Mouse (Mus musculus) limb, embryonic 14.5 days (tissue): Measurements from ENCODE around the gene Agl. TPM values are rescaled to one million over a fixed set of nuclear protein-coding genes. Genes with fewer than 3 reads are reported as not detected.
"Not testable (repeated sequence)": the region's sequence is repeated elsewhere in the genome, so short reads cannot be mapped to it uniquely, and the experiment has no call there.

ENCODE experiments used
- ATAC-seq: fragments of 200-750 bp; cut with Nextera tagmentation; 2 replicates; pipeline ENCODE4 v1.8.0; 2017; ENCODE audit warnings: low read depth, moderate number of reproducible peaks, moderate TSS enrichment; ENCODE audit not compliant: low FRiP score
- DNase-seq: peaks from one replicate; pipeline ENCODE4 v3.0.0-alpha.2; 2015; ENCODE audit warnings: low spot score
- H3K27ac ChIP-seq: fragments of 300-500 bp; sonication (generic); replicated peaks from 2 replicates; pipeline ENCODE4 v1.5.1; 2014; ENCODE audit warnings: low read depth, mild to moderate bottlenecking, low read length, moderate library complexity, mixed read lengths
- H3K27me3 ChIP-seq: fragments of 300-500 bp; sonication (generic); 2 replicates; pipeline ENCODE4 v1.6.1; 2014; ENCODE audit warnings: low read length, mixed read lengths; ENCODE audit not compliant: control insufficient read depth, insufficient read depth
- H3K36me3 ChIP-seq: fragments of 300-500 bp; sonication (generic); 2 replicates; pipeline ENCODE4 v1.6.1; 2014; ENCODE audit warnings: mild to moderate bottlenecking, low read length, moderate library complexity, mixed read lengths; ENCODE audit not compliant: control insufficient read depth, insufficient read depth
- H3K4me1 ChIP-seq: fragments of 300-500 bp; sonication (generic); 2 replicates; pipeline ENCODE4 v1.6.1; 2014; ENCODE audit warnings: antibody characterized with exemption, low read length, mixed read lengths; ENCODE audit not compliant: control insufficient read depth, insufficient read depth
- H3K4me2 ChIP-seq: fragments of 300-500 bp; sonication (generic); replicated peaks from 2 replicates; pipeline ENCODE4 v1.6.1; 2014; ENCODE audit warnings: low read depth, mild to moderate bottlenecking, low read length, moderate library complexity; ENCODE audit not compliant: severe bottlenecking
- H3K4me3 ChIP-seq: fragments of 300-500 bp; sonication (generic); replicated peaks from 2 replicates; pipeline ENCODE4 v1.5.1; 2014; ENCODE audit warnings: low read length
- H3K9ac ChIP-seq: fragments of 300-500 bp; sonication (generic); 2 replicates; pipeline ENCODE4 v1.6.1; 2014; ENCODE audit warnings: mild to moderate bottlenecking, low read depth, low read length, moderate library complexity; ENCODE audit not compliant: severe bottlenecking
- H3K9me3 ChIP-seq: fragments of 300-500 bp; sonication (generic); 2 replicates; pipeline ENCODE4 v1.6.1; 2016; ENCODE audit warnings: low read length; ENCODE audit not compliant: control insufficient read depth
- POLR2A ChIP-seq: fragments of 200-500 bp; IDR thresholded peaks from 2 replicates; pipeline ENCODE4 v1.8.0; 2012; ENCODE audit warnings: inconsistent platforms, mild to moderate bottlenecking, moderate library complexity, borderline replicate concordance; ENCODE audit not compliant: insufficient read depth, insufficient read length; ENCODE audit errors: extremely low read depth
- WGBS: fragments of 180-500 bp; shearing (Covaris S2); extraction: QIAGEN DNeasy Blood & Tissue Kit; methylation state at CpG from one replicate; pipeline ENCODE4 v1.1.7; 2014; 5-methylcytosine and 5-hydroxymethylcytosine counted together
- polyA plus RNA-seq, 2 experiments: library from polyadenylated mRNA; depleted of rRNA in 1 of 2; stranded (reverse) in 1 of 2; unstranded in 1 of 2; fragments of >200 nt; fragmentation: Nextera tagmentation in 1 of 2; extraction: Ambion mirVana in 1 of 2; gene quantifications; 2 replicates each; pipeline versions ENCODE4 v1.2.1 to v1.2.3; 2012 to 2014

Agl gene
- polyA plus RNA-seq, 2 experiments = 18.0 to 26.9 TPM

- Histone ChIP-seq H3K4me3 (no peak overlapping the region), H3K27me3 (no peaks in the 10 kb centered on the region), H3K27ac (no peak overlapping the region), H3K4me1 (no peaks in the 10 kb centered on the region), H3K9ac (no peak overlapping the region), H3K9me3 (no peaks in the 10 kb centered on the region), H3K4me2 (no peak overlapping the region), H3K36me3 (peaks cover 58% of the 10 kb centered on the region)
- ATAC-seq (no peak), DNase-seq (no peak)
- WGBS = 80% methylated on average over 12 of the region's 12 CpGs
- TF ChIP-seq POLR2A = no peak
Measured at GRCm38 (mm10) chr3:116773836-116774235, 34.1 kb downstream of the Agl start.

DNA sequence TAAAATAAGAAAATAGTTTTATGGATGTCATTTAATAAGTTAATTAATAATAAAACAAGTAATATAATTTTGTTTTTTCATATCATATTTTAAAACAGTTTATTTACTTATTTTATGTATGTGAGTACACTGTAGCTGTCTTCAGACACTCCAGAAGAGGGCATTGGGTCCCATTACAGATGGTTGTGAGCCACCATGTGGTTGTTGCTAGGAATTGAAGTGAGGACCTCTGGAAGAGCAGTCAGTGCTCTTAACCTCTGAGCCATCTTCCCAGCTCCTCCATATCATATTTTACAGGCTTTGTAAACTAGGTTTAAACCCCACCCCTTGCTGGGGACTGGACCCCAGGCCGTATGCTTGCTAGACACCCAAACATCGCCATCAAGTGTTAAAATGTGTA is 36.4 kb downstream of the Agl start:
- no peak overlapping the region for H3K4me2 ChIP-seq
- no peak for TF ChIP-seq POLR2A
- no peaks in the 10 kb centered on the region for H3K27me3 ChIP-seq
- no peaks in the 10 kb centered on the region for H3K9me3 ChIP-seq
- no peak overlapping the region for H3K9ac ChIP-seq
- no peak overlapping the region for H3K4me3 ChIP-seq
- no peak for ATAC-seq
- 84% methylated on average over 2 of the region's 2 CpGs for WGBS
- no peaks in the 10 kb centered on the region for H3K4me1 ChIP-seq
- no peak overlapping the region for H3K27ac ChIP-seq
- no peak for DNase-seq
- peaks cover 59% of the 10 kb centered on the region for H3K36me3 ChIP-seq

- DNase-seq, H3K4me2 ChIP-seq, H3K27ac ChIP-seq, ATAC-seq, H3K4me1 ChIP-seq, H3K9ac ChIP-seq, H3K9me3 ChIP-seq, H3K4me3 ChIP-seq, H3K27me3 ChIP-seq: not testable (repeated sequence)
- WGBS = 94% methylated on average over 7 of the region's 7 CpGs
- peaks cover 39% of the 10 kb centered on the region for H3K36me3 ChIP-seq
Measured at GRCm38 (mm10) chr3:116766963-116767362, 41.0 kb downstream of the Agl start.

DNA sequence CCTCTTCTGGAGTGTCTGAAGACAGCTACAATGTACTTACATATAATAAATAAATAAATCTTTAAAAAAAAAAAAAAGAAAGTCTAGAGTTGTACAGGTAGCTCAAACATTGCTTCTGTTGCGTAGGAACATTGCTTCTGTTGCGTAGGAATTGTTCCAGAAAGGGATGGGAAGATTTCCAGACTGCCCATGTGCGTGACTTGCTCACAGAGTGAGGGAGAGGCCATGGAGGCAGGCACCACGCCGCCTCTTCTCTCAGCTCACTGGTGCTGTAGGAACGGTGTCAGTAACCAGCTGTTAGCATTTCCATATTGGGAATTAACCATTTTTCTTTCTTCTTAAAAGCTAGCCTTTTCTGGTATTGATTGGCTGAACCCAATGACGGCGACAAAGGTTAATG is 55.1 kb downstream of the Agl start:
- Histone ChIP-seq H3K9me3 (no peaks in the 10 kb centered on the region), H3K4me2 (no peak overlapping the region), H3K27me3 (no peaks in the 10 kb centered on the region), H3K4me3 (no peak overlapping the region), H3K9ac (no peak overlapping the region), H3K36me3 (peaks cover 56% of the 10 kb centered on the region), H3K4me1 (no peaks in the 10 kb centered on the region), H3K27ac (no peak overlapping the region)
- ATAC-seq (no peak), DNase-seq (no peak)
- TF ChIP-seq POLR2A = no peak
- 93% methylated on average over 8 of the region's 8 CpGs for WGBS

- WGBS = 89% methylated on average over 4 of the region's 4 CpGs
Measured at GRCm38 (mm10) chr3:116751191-116751860, 56.6 kb downstream of the Agl start.

More at GRCm38 (mm10) chr3:116751191-116751860, 56.6 kb downstream of the Agl start:
- Histone ChIP-seq H3K4me3 (no peak overlapping the region), H3K27me3 (no peaks in the 10 kb centered on the region), H3K9ac (no peak overlapping the region), H3K4me1 (no peaks in the 10 kb centered on the region), H3K9me3 (no peaks in the 10 kb centered on the region), H3K27ac (no peak overlapping the region), H3K4me2 (no peak overlapping the region), H3K36me3 (peaks cover 43% of the 10 kb centered on the region)
- TF ChIP-seq POLR2A = no peak
- DNase-seq (peak; percentile 45), ATAC-seq (no peak)
